Mouse (Mus musculus): ENCODE measurements around the gene Psmd7. TPM values are rescaled to one million over a fixed set of nuclear protein-coding genes. Genes with fewer than 3 reads are reported as not detected.

Gene Psmd7
- polyA plus RNA-seq, 1 experiment: 4.4 TPM

DNA sequence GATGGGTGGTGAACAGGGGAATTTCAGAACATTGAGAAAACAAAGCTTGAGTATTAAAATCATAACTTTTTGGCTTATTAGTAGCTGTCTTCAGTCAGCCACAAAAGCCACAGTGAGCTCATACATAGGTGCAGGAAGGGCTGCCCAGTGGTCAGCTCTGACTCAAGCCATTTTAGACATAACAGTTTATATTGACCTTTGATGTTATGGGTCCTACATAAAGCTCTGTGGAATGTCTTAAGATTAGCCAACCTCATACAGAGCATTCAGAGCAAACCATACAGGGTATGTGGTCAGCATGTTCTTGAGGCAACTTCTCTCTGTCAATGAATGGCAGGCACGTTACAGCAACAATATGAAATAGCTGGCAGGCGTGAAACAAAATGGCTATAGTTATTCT lies 17.2 kb downstream of the Psmd7 start:
- Histone ChIP-seq H3K9me3 (ENCODE audit: control insufficient read depth, low read length) (no peaks in the 10 kb centered on the region), H3K4me1 (ENCODE audit: control insufficient read depth) (no peaks in the 10 kb centered on the region; the same call in 1 of the 2 replicates), H3K36me3 (ENCODE audit: control insufficient read depth) (no peaks in the 10 kb centered on the region), H3K4me3 (replicated peaks) (no peak overlapping the region), H3K27me3 (ENCODE audit: control insufficient read depth) (no peaks in the 10 kb centered on the region)
- TF ChIP-seq TAL1 (IDR thresholded peaks at IDR 0.05; ENCODE audit: low read length) (no peak), GATA1 (IDR thresholded peaks at IDR 0.05; ENCODE audit: low read length) (no peak)

DNA sequence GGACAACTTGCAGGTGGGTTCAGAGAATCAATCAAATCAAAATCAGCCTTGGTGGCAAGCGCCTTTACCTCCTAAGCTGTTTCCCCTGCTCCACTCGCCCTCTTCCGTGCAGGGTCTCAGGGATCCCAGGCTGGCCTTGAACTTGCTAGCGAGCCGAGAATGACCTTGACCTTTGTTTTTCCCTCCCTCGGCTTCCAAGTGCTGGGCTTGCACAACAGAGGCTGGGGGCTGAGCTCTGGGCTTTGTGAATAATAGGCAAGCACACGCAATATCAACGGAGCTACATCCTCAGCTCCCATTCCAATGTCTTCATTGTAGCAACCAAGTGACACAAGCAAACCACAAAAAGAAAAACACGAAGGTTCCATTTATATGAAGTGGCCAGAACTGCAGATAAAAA lies 26.1 kb downstream of the Psmd7 start:
- TF ChIP-seq TAL1 (IDR thresholded peaks at IDR 0.05; ENCODE audit: low read length) (no peak), GATA1 (IDR thresholded peaks at IDR 0.05; ENCODE audit: low read length) (no peak)
- no peaks in the 10 kb centered on the region for H3K4me1 ChIP-seq (ENCODE audit: control insufficient read depth)

GRCm38 (mm10) chr8:107560820-107561536 lies 27.3 kb downstream of the Psmd7 start:
- H3K4me3 ChIP-seq (replicated peaks): no peak overlapping the region

More for the DNA sequence above, 26.1 kb downstream of the Psmd7 start:
- H3K27me3 ChIP-seq (ENCODE audit: control insufficient read depth): no peaks in the 10 kb centered on the region
- H3K36me3 ChIP-seq (ENCODE audit: control insufficient read depth): peaks cover 13% of the 10 kb centered on the region
- no peak overlapping the region for H3K4me3 ChIP-seq (replicated peaks)
- no peaks in the 10 kb centered on the region for H3K9me3 ChIP-seq (ENCODE audit: control insufficient read depth, low read length)

DNA sequence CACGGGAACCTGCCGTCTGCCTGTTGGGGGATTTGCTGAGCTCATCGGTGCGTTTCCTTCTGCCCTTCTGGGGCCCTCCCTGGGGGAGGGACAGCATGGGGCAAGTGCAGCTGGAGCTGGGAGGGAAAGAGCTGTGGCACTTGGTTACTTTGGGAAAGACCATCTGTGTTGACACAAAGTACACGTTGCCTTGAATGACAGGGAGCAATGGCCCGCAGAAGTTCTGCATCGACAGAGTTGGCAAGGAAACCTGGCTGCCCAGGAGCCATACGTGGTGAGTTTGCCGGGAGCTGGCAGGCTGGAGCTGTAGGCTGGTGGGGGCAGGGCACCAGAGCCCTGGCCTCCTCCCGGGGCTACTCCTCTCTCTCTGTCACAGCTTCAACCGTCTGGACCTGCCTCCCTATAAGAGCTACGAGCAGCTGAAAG lies 31.7 kb downstream of the Psmd7 start:
- TF ChIP-seq TAL1 (IDR thresholded peaks at IDR 0.05; ENCODE audit: low read length): no peak
- no peak for TF ChIP-seq GATA1 (IDR thresholded peaks at IDR 0.05; ENCODE audit: low read length)
- H3K9me3 ChIP-seq (ENCODE audit: control insufficient read depth, low read length): no peaks in the 10 kb centered on the region
- no peak overlapping the region for H3K4me3 ChIP-seq (replicated peaks)
- H3K36me3 ChIP-seq (ENCODE audit: control insufficient read depth): peaks cover 60% of the 10 kb centered on the region
- no peaks in the 10 kb centered on the region for H3K4me1 ChIP-seq (ENCODE audit: control insufficient read depth)
- H3K27me3 ChIP-seq (ENCODE audit: control insufficient read depth): no peaks in the 10 kb centered on the region

More at GRCm38 (mm10) chr8:107560820-107561536, 27.3 kb downstream of the Psmd7 start:
- Histone ChIP-seq H3K4me1 (ENCODE audit: control insufficient read depth) (no peaks in the 10 kb centered on the region), H3K9me3 (ENCODE audit: control insufficient read depth, low read length) (no peaks in the 10 kb centered on the region), H3K36me3 (ENCODE audit: control insufficient read depth) (peaks cover 24% of the 10 kb centered on the region), H3K27me3 (ENCODE audit: control insufficient read depth) (no peaks in the 10 kb centered on the region)
- TF ChIP-seq GATA1 (IDR thresholded peaks at IDR 0.05; ENCODE audit: low read length): no peak

GRCm38 (mm10) chr8:107555231-107555630 lies 33.0 kb downstream of the Psmd7 start:
- no peaks in the 10 kb centered on the region for H3K4me1 ChIP-seq (ENCODE audit: control insufficient read depth)
- H3K4me3 ChIP-seq (replicated peaks): no peak overlapping the region
- no peaks in the 10 kb centered on the region for H3K27me3 ChIP-seq (ENCODE audit: control insufficient read depth)
- H3K36me3 ChIP-seq (ENCODE audit: control insufficient read depth): peaks cover 72% of the 10 kb centered on the region
- no peaks in the 10 kb centered on the region for H3K9me3 ChIP-seq (ENCODE audit: control insufficient read depth, low read length)
- TF ChIP-seq GATA1 (IDR thresholded peaks at IDR 0.05; ENCODE audit: low read length) (no peak), TAL1 (IDR thresholded peaks at IDR 0.05; ENCODE audit: low read length) (no peak)

- no peaks in the 10 kb centered on the region for H3K27me3 ChIP-seq (ENCODE audit: control insufficient read depth)
- H3K9me3 ChIP-seq (ENCODE audit: control insufficient read depth, low read length): no peaks in the 10 kb centered on the region
- TF ChIP-seq GATA1 (IDR thresholded peaks at IDR 0.05; ENCODE audit: low read length) (no peak), TAL1 (IDR thresholded peaks at IDR 0.05; ENCODE audit: low read length) (no peak)
- H3K4me3 ChIP-seq (replicated peaks): no peak overlapping the region
- H3K36me3 ChIP-seq (ENCODE audit: control insufficient read depth): peaks cover 89% of the 10 kb centered on the region
- H3K4me1 ChIP-seq (ENCODE audit: control insufficient read depth): no peaks in the 10 kb centered on the region
Measured at GRCm38 (mm10) chr8:107552234-107552633, 36.0 kb downstream of the Psmd7 start.

- no peak overlapping the region for H3K4me3 ChIP-seq (replicated peaks)
- H3K36me3 ChIP-seq (ENCODE audit: control insufficient read depth): peaks cover 92% of the 10 kb centered on the region
- no peaks in the 10 kb centered on the region for H3K9me3 ChIP-seq (ENCODE audit: control insufficient read depth, low read length)
- no peaks in the 10 kb centered on the region for H3K27me3 ChIP-seq (ENCODE audit: control insufficient read depth)
- TF ChIP-seq GATA1 (IDR thresholded peaks at IDR 0.05; ENCODE audit: low read length): no peak
- no peak for TF ChIP-seq TAL1 (IDR thresholded peaks at IDR 0.05; ENCODE audit: low read length)
- no peaks in the 10 kb centered on the region for H3K4me1 ChIP-seq (ENCODE audit: control insufficient read depth)
Measured at GRCm38 (mm10) chr8:107546817-107547216, 41.4 kb downstream of the Psmd7 start.

- H3K4me3 ChIP-seq (replicated peaks): no peak overlapping the region
- peaks cover 93% of the 10 kb centered on the region for H3K36me3 ChIP-seq (ENCODE audit: control insufficient read depth)
- H3K4me1 ChIP-seq (ENCODE audit: control insufficient read depth): no peaks in the 10 kb centered on the region
- no peaks in the 10 kb centered on the region for H3K27me3 ChIP-seq (ENCODE audit: control insufficient read depth)
- TF ChIP-seq TAL1 (IDR thresholded peaks at IDR 0.05; ENCODE audit: low read length) (no peak), GATA1 (IDR thresholded peaks at IDR 0.05; ENCODE audit: low read length) (no peak)
- H3K9me3 ChIP-seq (ENCODE audit: control insufficient read depth, low read length): no peaks in the 10 kb centered on the region
Measured at GRCm38 (mm10) chr8:107546154-107546553, 42.1 kb downstream of the Psmd7 start.

DNA sequence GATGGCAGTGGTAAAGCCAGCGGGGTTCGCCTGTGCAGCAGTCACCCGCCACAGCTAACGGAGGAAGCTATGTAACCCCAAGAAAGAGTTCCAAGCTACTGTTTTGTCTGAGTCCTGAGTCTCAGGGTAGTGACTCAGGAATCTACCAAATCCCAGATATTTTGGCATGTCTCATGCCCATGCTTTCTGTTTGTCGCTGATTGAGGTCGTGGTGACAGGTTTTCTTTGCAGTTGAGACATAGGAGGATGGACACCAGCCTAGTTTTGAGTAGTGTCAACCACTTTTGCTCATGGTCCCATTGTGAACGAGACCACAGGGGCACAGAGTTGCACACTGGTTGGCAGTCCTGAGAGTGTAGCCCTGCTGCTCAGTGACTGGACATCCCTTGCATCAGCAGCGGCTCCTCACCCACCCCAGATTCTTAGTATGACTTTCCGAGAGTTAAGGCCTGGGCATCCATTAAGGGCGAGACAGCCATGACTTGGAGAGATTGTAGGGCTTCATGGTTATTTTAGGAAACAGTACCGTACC lies 42.6 kb downstream of the Psmd7 start:
- Histone ChIP-seq H3K36me3 (ENCODE audit: control insufficient read depth) (peaks cover 93% of the 10 kb centered on the region), H3K9me3 (ENCODE audit: control insufficient read depth, low read length) (no peaks in the 10 kb centered on the region), H3K27me3 (ENCODE audit: control insufficient read depth) (no peaks in the 10 kb centered on the region), H3K4me3 (replicated peaks) (no peak overlapping the region), H3K4me1 (ENCODE audit: control insufficient read depth) (no peaks in the 10 kb centered on the region)
- TF ChIP-seq TAL1 (IDR thresholded peaks at IDR 0.05; ENCODE audit: low read length) (no peak), GATA1 (IDR thresholded peaks at IDR 0.05; ENCODE audit: low read length) (no peak)

Measured in erythroblast, embryonic 14.5 days (primary cell).